ENCODE assay signal across 8 mouse cellular contexts in the genomic region with DNA sequence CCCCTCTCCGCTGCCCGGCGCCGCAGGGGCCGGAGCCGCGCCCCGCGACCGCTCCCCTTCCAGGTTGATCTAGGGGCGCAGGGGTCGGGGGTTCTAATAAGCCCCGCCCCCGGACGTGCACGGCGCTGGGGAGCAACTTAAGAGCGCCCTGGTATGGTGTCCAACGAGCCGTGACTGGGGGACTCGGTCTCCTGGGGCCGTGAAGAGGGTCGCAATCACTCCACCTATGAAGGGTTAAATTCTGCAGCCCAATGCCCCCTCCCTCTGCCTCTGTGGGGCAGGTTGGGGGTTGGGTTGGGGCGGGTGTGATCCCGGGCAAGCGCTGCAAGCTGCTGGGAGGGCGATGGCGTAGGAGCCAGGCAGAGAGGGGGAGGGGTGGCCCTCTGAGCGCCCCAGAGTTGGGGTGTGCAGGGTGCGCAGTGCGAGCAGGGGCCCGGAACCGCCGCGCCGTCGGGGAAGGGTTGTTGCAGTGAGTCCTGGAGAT. TPM values are rescaled to one million over a fixed set of nuclear protein-coding genes. Genes with fewer than 3 reads are reported as not detected.
DNase-seq lines count a peak whose midpoint lies in the region; ATAC-seq lines count a peak whose summit lies in the region.

No protein-coding gene starts in this region.

- H3K36me3 ChIP-seq in heart, embryonic 12.5 days = peaks cover 2% of the 10 kb centered on the region; the same call in 1 of the 2 replicates
- H3K36me3 ChIP-seq in kidney, embryonic 16.5 days (ENCODE audit: insufficient read depth, low read length) = no peaks in the 10 kb centered on the region
- no peaks in the 10 kb centered on the region for H3K36me3 ChIP-seq in liver, embryonic 13.5 days
- no peaks in the 10 kb centered on the region for H3K36me3 ChIP-seq in splenic B cell, adult 2 months (ENCODE audit: control insufficient read depth, insufficient read depth, low read length, poor library complexity, severe bottlenecking)

- peak; percentile 26; the same call in 1 of the 2 replicates for ATAC-seq in erythroblast, adult 5-6 weeks (replicated peaks; ENCODE audit: low FRiP score, poor library complexity, severe bottlenecking)
- ATAC-seq in heart, embryonic 12.5 days (ENCODE audit: insufficient number of reproducible peaks, low FRiP score) = peak; percentile 76
- ATAC-seq in kidney, embryonic 16.5 days (ENCODE audit: low FRiP score, low TSS enrichment) = peak; percentile 85
- ATAC-seq in liver, embryonic 13.5 days (ENCODE audit: low read depth) = peak; percentile 79

- WGBS in heart, embryonic 12.5 days = under 1% methylated on average over 36 of the region's 37 CpGs
- 0% methylated on average over 31 of the region's 37 CpGs for WGBS in kidney, embryonic 16.5 days
- WGBS in liver, embryonic 13.5 days (ENCODE audit: insufficient replicate concordance) = under 1% methylated on average over 37 of the region's 37 CpGs

- H3K4me3 ChIP-seq in heart, embryonic 12.5 days = peak overlapping the region; percentile 80
- H3K4me3 ChIP-seq in kidney, embryonic 16.5 days (ENCODE audit: low read length) = peak overlapping the region; percentile 90
- H3K4me3 ChIP-seq in liver, embryonic 13.5 days (replicated peaks) = peak overlapping the region; percentile 76

- H3K9ac ChIP-seq in heart, embryonic 12.5 days = peak overlapping the region; percentile 96
- peak overlapping the region; percentile 96 for H3K9ac ChIP-seq in kidney, embryonic 16.5 days (replicated peaks; ENCODE audit: low read length)
- peak overlapping the region; percentile 83 for H3K9ac ChIP-seq in liver, embryonic 13.5 days

- no peaks in the 10 kb centered on the region for H3K9me3 ChIP-seq in heart, embryonic 12.5 days (replicated peaks)
- H3K9me3 ChIP-seq in kidney, embryonic 16.5 days (ENCODE audit: low read length) = no peaks in the 10 kb centered on the region
- H3K9me3 ChIP-seq in liver, embryonic 13.5 days (replicated peaks) = no peaks in the 10 kb centered on the region

- peak overlapping the region; percentile 93 for H3K27ac ChIP-seq in heart, embryonic 12.5 days (ENCODE audit: poor library complexity, severe bottlenecking)
- H3K27ac ChIP-seq in kidney, embryonic 16.5 days (ENCODE audit: low read length) = peak overlapping the region; percentile 90
- H3K27ac ChIP-seq in liver, embryonic 13.5 days = peak overlapping the region; percentile 72

- no peaks in the 10 kb centered on the region for H3K27me3 ChIP-seq in heart, embryonic 12.5 days (replicated peaks)
- H3K27me3 ChIP-seq in kidney, embryonic 16.5 days (ENCODE audit: insufficient read depth, low read length) = no peaks in the 10 kb centered on the region
- H3K27me3 ChIP-seq in liver, embryonic 13.5 days = peaks cover 6% of the 10 kb centered on the region; the same call in 1 of the 2 replicates
- no peaks in the 10 kb centered on the region for H3K27me3 ChIP-seq in splenic B cell, adult 2 months (ENCODE audit: control insufficient read depth, insufficient read depth, low read length, poor library complexity, severe bottlenecking)

- peak overlapping the region; percentile 75 for H3K4me2 ChIP-seq in heart, embryonic 12.5 days
- H3K4me2 ChIP-seq in kidney, embryonic 16.5 days (replicated peaks; ENCODE audit: low read depth, low read length) = peak overlapping the region; percentile 69
- peak overlapping the region; percentile 94 for H3K4me2 ChIP-seq in liver, embryonic 13.5 days

- peak; percentile 94 for DNase-seq in A20 (ENCODE audit: low read depth, low spot score)
- DNase-seq in adrenal gland, postnatal 4 days (ENCODE audit: low spot score in 2 of 2) = peak; percentile 41 to 50
- peak; percentile 52 for DNase-seq in liver, embryonic 13.5 days
- peak; percentile 90 for DNase-seq in naive thymus-derived CD4-positive, alpha-beta T cell, adult 2 months (ENCODE audit: low read depth)
- DNase-seq in splenic B cell, adult 2 months (ENCODE audit: low read depth, low spot score) = peak; percentile 72

- peaks cover 36% of the 10 kb centered on the region for H3K4me1 ChIP-seq in heart, embryonic 12.5 days (replicated peaks)
- H3K4me1 ChIP-seq in kidney, embryonic 16.5 days (ENCODE audit: insufficient read depth, low read length) = peaks cover 23% of the 10 kb centered on the region
- peaks cover 38% of the 10 kb centered on the region for H3K4me1 ChIP-seq in liver, embryonic 13.5 days (replicated peaks)

RNA-seq across cellular contexts. Expression of gene Zbtb4, which starts 0.5 kb away (rescaled TPM):
- 10 to 100 TPM; 48.5 to 58.3 TPM for total RNA-seq in adrenal gland, postnatal 4 days (2021)
- total RNA-seq in erythroblast, adult 5-6 weeks (2015; ENCODE audit: low replicate concordance) = 1.7 and 1.9 TPM in 2 replicates
- 0.94 and 2.4 TPM in 2 replicates for total RNA-seq in erythroblast, adult 5-6 weeks (2017; ENCODE audit: low replicate concordance)
- 2.9 and 3.3 TPM in 2 replicates for polyA plus RNA-seq in heart, embryonic 12.5 days (2016; fragmentation: Nextera tagmentation; extraction: Ambion mirVana)
- polyA plus RNA-seq in kidney, embryonic 16.5 days (2015; fragmentation: Nextera tagmentation; extraction: Ambion mirVana) = 2.9 TPM in 2 replicates
- polyA plus RNA-seq in liver, embryonic 13.5 days (2015; fragmentation: Nextera tagmentation; extraction: Ambion mirVana) = 0.38 and 0.43 TPM in 2 replicates

RNA-seq across cellular contexts. Expression of gene Slc35g3, which starts 4.4 kb away (rescaled TPM):
- not detected for total RNA-seq in adrenal gland, postnatal 4 days (2021)
- not detected in 2 replicates for total RNA-seq in erythroblast, adult 5-6 weeks (2015; ENCODE audit: low replicate concordance)
- total RNA-seq in erythroblast, adult 5-6 weeks (2017; ENCODE audit: low replicate concordance) = not detected in 2 replicates
- 0.33 TPM in 2 replicates for polyA plus RNA-seq in heart, embryonic 12.5 days (2016; fragmentation: Nextera tagmentation; extraction: Ambion mirVana)
- 0.25 and 0.64 TPM in 2 replicates for polyA plus RNA-seq in kidney, embryonic 16.5 days (2015; fragmentation: Nextera tagmentation; extraction: Ambion mirVana)
- not detected in 2 replicates for polyA plus RNA-seq in liver, embryonic 13.5 days (2015; fragmentation: Nextera tagmentation; extraction: Ambion mirVana)

RNA-seq across cellular contexts. Expression of gene Polr2a, which starts 7.7 kb away (rescaled TPM):
- total RNA-seq in adrenal gland, postnatal 4 days (2021) = 100 to 1,000 TPM in 1 of 2 experiments, 10 to 100 TPM in 1; 92.4 to 108 TPM
- 56.5 and 58.3 TPM in 2 replicates for total RNA-seq in erythroblast, adult 5-6 weeks (2015; ENCODE audit: low replicate concordance)
- 69.5 and 76.9 TPM in 2 replicates for total RNA-seq in erythroblast, adult 5-6 weeks (2017; ENCODE audit: low replicate concordance)
- polyA plus RNA-seq in heart, embryonic 12.5 days (2016; fragmentation: Nextera tagmentation; extraction: Ambion mirVana) = 23.7 and 25.2 TPM in 2 replicates
- polyA plus RNA-seq in kidney, embryonic 16.5 days (2015; fragmentation: Nextera tagmentation; extraction: Ambion mirVana) = 28.3 and 33.6 TPM in 2 replicates
- 9.6 and 10.8 TPM in 2 replicates for polyA plus RNA-seq in liver, embryonic 13.5 days (2015; fragmentation: Nextera tagmentation; extraction: Ambion mirVana)

RNA-seq across cellular contexts. Expression of gene Chrnb1, which starts 29.6 kb away (rescaled TPM):
- 1 to 10 TPM; 3.6 to 4.0 TPM for total RNA-seq in adrenal gland, postnatal 4 days (2021)
- 4.0 TPM in 1 of 2 replicates, not detected in the other for total RNA-seq in erythroblast, adult 5-6 weeks (2015; ENCODE audit: low replicate concordance)
- total RNA-seq in erythroblast, adult 5-6 weeks (2017; ENCODE audit: low replicate concordance) = 0.26 TPM in 1 of 2 replicates, not detected in the other
- polyA plus RNA-seq in heart, embryonic 12.5 days (2016; fragmentation: Nextera tagmentation; extraction: Ambion mirVana) = 5.6 and 7.7 TPM in 2 replicates
- polyA plus RNA-seq in kidney, embryonic 16.5 days (2015; fragmentation: Nextera tagmentation; extraction: Ambion mirVana) = 12.9 and 13.8 TPM in 2 replicates
- polyA plus RNA-seq in liver, embryonic 13.5 days (2015; fragmentation: Nextera tagmentation; extraction: Ambion mirVana) = 0.43 and 0.59 TPM in 2 replicates

RNA-seq across cellular contexts. Expression of gene Fgf11, which starts 35.5 kb away (rescaled TPM):
- 1 to 10 TPM; 3.4 to 4.8 TPM for total RNA-seq in adrenal gland, postnatal 4 days (2021)
- total RNA-seq in erythroblast, adult 5-6 weeks (2015; ENCODE audit: low replicate concordance) = not detected in 2 replicates
- not detected in 2 replicates for total RNA-seq in erythroblast, adult 5-6 weeks (2017; ENCODE audit: low replicate concordance)
- polyA plus RNA-seq in heart, embryonic 12.5 days (2016; fragmentation: Nextera tagmentation; extraction: Ambion mirVana) = 2.3 and 2.4 TPM in 2 replicates
- polyA plus RNA-seq in kidney, embryonic 16.5 days (2015; fragmentation: Nextera tagmentation; extraction: Ambion mirVana) = 2.6 and 3.0 TPM in 2 replicates
- polyA plus RNA-seq in liver, embryonic 13.5 days (2015; fragmentation: Nextera tagmentation; extraction: Ambion mirVana) = 0.07 and 0.20 TPM in 2 replicates

Comparison
In these comparisons a context has a peak if more than half of its experiments do, and no peak if none do; other contexts are left out.
1. Peak in every context shown above with its lines: DNase-seq, ATAC-seq, H3K4me3 ChIP-seq and H3K27ac ChIP-seq.
2. ATAC-seq: peak in every context shown above with its lines; median percentile 85 in kidney, embryonic 16.5 days; 79 in liver, embryonic 13.5 days; 76 in heart, embryonic 12.5 days; 26 in erythroblast, adult 5-6 weeks.